ENCODE assay signal across 8 mouse cellular contexts in the genomic region with DNA sequence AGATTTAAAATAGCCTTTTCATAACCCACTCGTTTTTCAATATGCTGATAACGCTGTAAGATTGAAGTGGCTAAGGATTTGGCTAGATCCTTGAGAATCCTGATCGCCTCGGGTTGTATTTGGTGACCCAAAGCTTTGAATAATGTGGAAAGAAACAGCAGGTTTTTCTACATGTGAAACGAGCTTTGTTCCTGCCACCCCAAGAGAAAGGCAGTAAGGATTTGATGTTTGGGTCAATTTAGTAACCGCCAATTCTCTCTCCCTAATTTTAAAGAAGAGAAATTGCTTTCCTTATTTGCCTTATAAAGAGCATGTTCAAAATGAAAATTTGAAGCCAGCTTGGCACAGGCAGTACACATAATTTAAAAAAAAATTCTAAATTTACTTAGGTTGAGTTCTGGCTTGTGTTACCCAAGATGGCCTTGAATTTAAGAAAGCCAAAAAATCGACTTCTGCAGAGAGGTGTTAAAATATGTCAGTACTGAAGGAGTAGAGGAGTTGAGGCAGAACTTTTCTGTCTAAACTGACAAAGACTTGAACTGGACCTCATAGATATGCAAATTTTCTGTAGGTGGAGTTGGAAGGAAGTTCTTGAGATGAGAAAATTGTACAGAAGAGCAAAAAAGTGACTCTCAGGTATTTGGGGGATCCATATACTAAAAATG. TPM values are rescaled to one million over a fixed set of nuclear protein-coding genes. Genes with fewer than 3 reads are reported as not detected.
A peak's percentile ranks its signal among the peaks of the same experiment; 100 is the strongest.
DNase-seq lines count a peak whose midpoint lies in the region; ATAC-seq and TF ChIP-seq lines count a peak whose summit lies in the region.

No protein-coding gene starts in this region.

- peaks cover 13% of the 10 kb centered on the region for H3K36me3 ChIP-seq in liver, embryonic 12.5 days

- H3K9me3 ChIP-seq in liver, embryonic 12.5 days (replicated peaks): no peaks in the 10 kb centered on the region

- peak overlapping the region; percentile 82 for H3K4me3 ChIP-seq in gastrocnemius, adult 2 months
- H3K4me3 ChIP-seq in liver, embryonic 12.5 days: peak overlapping the region; percentile 88

- ATAC-seq in erythroblast, adult 5-6 weeks (replicated peaks; ENCODE audit: low FRiP score, poor library complexity, severe bottlenecking): peak; percentile 11; the same call in 1 of the 2 replicates
- no peak for ATAC-seq in liver, embryonic 12.5 days

- no peak for DNase-seq in gastrocnemius, adult 2 months
- DNase-seq in gastrocnemius, postnatal 25 days: no peak
- DNase-seq in 416B (ENCODE audit: low read depth): peak; percentile 60
- no peak for DNase-seq in ovary, postnatal 14 days (ENCODE audit: low spot score)
- no peak for DNase-seq in frontal cortex, postnatal 10 days (ENCODE audit: low spot score in 2 of 2)
- DNase-seq in testis, postnatal 14 days (ENCODE audit: low spot score): no peak

- no peak for TF ChIP-seq CTCF in gastrocnemius, adult 2 months (IDR thresholded peaks at IDR 0.05)

- intact Hi-C loops in gastrocnemius, adult 2 months (cut with DNase I): loop anchor here (5.0 kb wide), 2 partner anchors 36 to 51 kb away; a partner anchor contains a TSS

- H3K4me1 ChIP-seq in liver, embryonic 12.5 days: peaks cover 45% of the 10 kb centered on the region

- H3K4me2 ChIP-seq in liver, embryonic 12.5 days: peak overlapping the region; percentile 70

- WGBS in liver, embryonic 12.5 days (ENCODE audit: insufficient replicate concordance): 3% methylated on average over 7 of the region's 7 CpGs

- no peaks in the 10 kb centered on the region for H3K27me3 ChIP-seq in liver, embryonic 12.5 days (replicated peaks)

- H3K9ac ChIP-seq in liver, embryonic 12.5 days: peak overlapping the region; percentile 76

- H3K27ac ChIP-seq in gastrocnemius, adult 2 months: peak overlapping the region; percentile 96
- peak overlapping the region; percentile 82 for H3K27ac ChIP-seq in liver, embryonic 12.5 days

RNA-seq across cellular contexts. Expression of a gene that starts 1.0 kb away (rescaled TPM):
- 100 to 1,000 TPM in 1 of 2 experiments, 10 to 100 TPM in 1; 94.2 to 123 TPM for total RNA-seq in gastrocnemius, adult 2 months (2021)
- total RNA-seq in gastrocnemius, postnatal 25 days (2021): 100 to 1,000 TPM in 1 of 2 experiments, 10 to 100 TPM in 1; 98.6 to 108 TPM
- total RNA-seq in erythroblast, adult 5-6 weeks (2015; ENCODE audit: low replicate concordance): 98.6 and 101 TPM in 2 replicates
- total RNA-seq in erythroblast, adult 5-6 weeks (2017; ENCODE audit: low replicate concordance): 226 and 340 TPM in 2 replicates
- polyA plus RNA-seq in liver, embryonic 12.5 days (2016; fragmentation: Nextera tagmentation; extraction: Ambion mirVana): 255 and 264 TPM in 2 replicates

RNA-seq across cellular contexts. Expression of a gene that starts 27.8 kb away (rescaled TPM):
- total RNA-seq in gastrocnemius, adult 2 months (2021): not detected
- not detected for total RNA-seq in gastrocnemius, postnatal 25 days (2021)
- not detected in 2 replicates for total RNA-seq in erythroblast, adult 5-6 weeks (2015; ENCODE audit: low replicate concordance)
- not detected in 2 replicates for total RNA-seq in erythroblast, adult 5-6 weeks (2017; ENCODE audit: low replicate concordance)
- 0.18 TPM in 1 of 2 replicates, not detected in the other for polyA plus RNA-seq in liver, embryonic 12.5 days (2016; fragmentation: Nextera tagmentation; extraction: Ambion mirVana)

RNA-seq across cellular contexts. Expression of a gene that starts 34.3 kb away (rescaled TPM):
- total RNA-seq in gastrocnemius, adult 2 months (2021): 1 to 10 TPM; 6.6 to 7.1 TPM
- total RNA-seq in gastrocnemius, postnatal 25 days (2021): 1 to 10 TPM; 5.1 to 5.8 TPM
- 15.2 and 15.7 TPM in 2 replicates for total RNA-seq in erythroblast, adult 5-6 weeks (2015; ENCODE audit: low replicate concordance)
- 7.2 and 10.0 TPM in 2 replicates for total RNA-seq in erythroblast, adult 5-6 weeks (2017; ENCODE audit: low replicate concordance)
- polyA plus RNA-seq in liver, embryonic 12.5 days (2016; fragmentation: Nextera tagmentation; extraction: Ambion mirVana): 3.2 and 3.3 TPM in 2 replicates

RNA-seq across cellular contexts. Expression of a gene that starts 50.4 kb away (rescaled TPM):
- 100 to 1,000 TPM; 109 to 114 TPM for total RNA-seq in gastrocnemius, adult 2 months (2021)
- 10 to 100 TPM; 79.5 to 83.6 TPM for total RNA-seq in gastrocnemius, postnatal 25 days (2021)
- 162 and 237 TPM in 2 replicates for total RNA-seq in erythroblast, adult 5-6 weeks (2015; ENCODE audit: low replicate concordance)
- total RNA-seq in erythroblast, adult 5-6 weeks (2017; ENCODE audit: low replicate concordance): 155 and 222 TPM in 2 replicates
- polyA plus RNA-seq in liver, embryonic 12.5 days (2016; fragmentation: Nextera tagmentation; extraction: Ambion mirVana): 160 TPM in 2 replicates
